Mouse (Mus musculus): ENCODE measurements at regions not wholly inside any gene's neighbourhood (a gene's known extent, or its start where the extent isn't known, plus 50 kb on each side); places are given as distances from the start of the nearest gene placed in this dataset.

GRCm38 (mm10) chr3:52572514-52573485 is 304.7 kb downstream of the Foxo1 start:
- Histone ChIP-seq H3K9ac (replicated peaks) (no peak overlapping the region), H3K27me3 (no peaks in the 10 kb centered on the region), H3K9me3 (no peaks in the 10 kb centered on the region), H3K27ac (replicated peaks) (no peak overlapping the region), H3K36me3 (no peaks in the 10 kb centered on the region), H3K4me1 (peaks cover 5% of the 10 kb centered on the region; the same call in 1 of the 2 replicates), H3K4me3 (no peak overlapping the region), H3K4me2 (replicated peaks) (no peak overlapping the region)
- no peak for ATAC-seq (ENCODE audit: low FRiP score, low read depth)
- WGBS: 79% methylated on average over 11 of the region's 11 CpGs

- Histone ChIP-seq H3K27ac (replicated peaks) (no peak overlapping the region), H3K4me3 (no peak overlapping the region), H3K9ac (replicated peaks) (no peak overlapping the region), H3K36me3 (no peaks in the 10 kb centered on the region), H3K4me2 (replicated peaks) (no peak overlapping the region), H3K27me3 (no peaks in the 10 kb centered on the region), H3K4me1 (peaks cover 5% of the 10 kb centered on the region; the same call in 1 of the 2 replicates), H3K9me3 (no peaks in the 10 kb centered on the region)
- 89% methylated on average over 9 of the region's 9 CpGs for WGBS
- ATAC-seq (ENCODE audit: low FRiP score, low read depth): no peak
These were observed 299.7 kb downstream of the Foxo1 start for GRCm38 (mm10) chr3:52567606-52568372.

GRCm38 (mm10) chr3:52563595-52563994 is 295.5 kb downstream of the Foxo1 start:
- peaks cover under 1% of the 10 kb centered on the region; the same call in 1 of the 2 replicates for H3K4me1 ChIP-seq
- WGBS: 73% methylated on average over 5 of the region's 5 CpGs
- no peak for ATAC-seq (ENCODE audit: low FRiP score, low read depth)
- no peaks in the 10 kb centered on the region for H3K27me3 ChIP-seq
- no peak overlapping the region for H3K9ac ChIP-seq (replicated peaks)
- H3K36me3 ChIP-seq: no peaks in the 10 kb centered on the region
- no peaks in the 10 kb centered on the region for H3K9me3 ChIP-seq
- H3K4me3 ChIP-seq: no peak overlapping the region
- no peak overlapping the region for H3K4me2 ChIP-seq (replicated peaks)
- H3K27ac ChIP-seq (replicated peaks): no peak overlapping the region

GRCm38 (mm10) chr3:52562816-52563215 is 294.7 kb downstream of the Foxo1 start:
- 40% methylated on average over 5 of the region's 5 CpGs for WGBS
- H3K4me2 ChIP-seq (replicated peaks): no peak overlapping the region
- H3K9me3 ChIP-seq: no peaks in the 10 kb centered on the region
- no peak for ATAC-seq (ENCODE audit: low FRiP score, low read depth)
- H3K27me3 ChIP-seq: no peaks in the 10 kb centered on the region
- no peaks in the 10 kb centered on the region for H3K4me1 ChIP-seq
- H3K27ac ChIP-seq (replicated peaks): no peak overlapping the region
- no peak overlapping the region for H3K4me3 ChIP-seq
- H3K9ac ChIP-seq (replicated peaks): no peak overlapping the region
- H3K36me3 ChIP-seq: no peaks in the 10 kb centered on the region

- Histone ChIP-seq H3K4me3 (no peak overlapping the region), H3K4me2 (replicated peaks) (no peak overlapping the region), H3K27ac (replicated peaks) (no peak overlapping the region), H3K9ac (replicated peaks) (no peak overlapping the region), H3K9me3 (no peaks in the 10 kb centered on the region), H3K4me1 (no peaks in the 10 kb centered on the region), H3K27me3 (no peaks in the 10 kb centered on the region), H3K36me3 (no peaks in the 10 kb centered on the region)
- WGBS: 60% methylated on average over 10 of the region's 10 CpGs
- ATAC-seq (ENCODE audit: low FRiP score, low read depth): no peak
These were observed 291.3 kb downstream of the Foxo1 start for GRCm38 (mm10) chr3:52559481-52559880.

- Histone ChIP-seq H3K4me2 (replicated peaks) (no peak overlapping the region), H3K4me1 (no peaks in the 10 kb centered on the region), H3K36me3 (no peaks in the 10 kb centered on the region), H3K27ac (replicated peaks) (no peak overlapping the region), H3K9ac (replicated peaks) (no peak overlapping the region), H3K27me3 (no peaks in the 10 kb centered on the region), H3K9me3 (no peaks in the 10 kb centered on the region), H3K4me3 (no peak overlapping the region)
- peak; percentile 30; the same call in 1 of the 2 replicates for ATAC-seq (ENCODE audit: low FRiP score, low read depth)
- WGBS: 75% methylated on average over 6 of the region's 6 CpGs
These were observed 290.6 kb downstream of the Foxo1 start for GRCm38 (mm10) chr3:52558765-52559164.

- H3K9me3 ChIP-seq: no peaks in the 10 kb centered on the region
- H3K9ac ChIP-seq (replicated peaks): no peak overlapping the region
- no peaks in the 10 kb centered on the region for H3K27me3 ChIP-seq
- no peaks in the 10 kb centered on the region for H3K4me1 ChIP-seq
- H3K4me2 ChIP-seq (replicated peaks): no peak overlapping the region
- WGBS: 88% methylated on average over 4 of the region's 4 CpGs
- H3K27ac ChIP-seq (replicated peaks): no peak overlapping the region
- H3K4me3 ChIP-seq: no peak overlapping the region
- H3K36me3 ChIP-seq: no peaks in the 10 kb centered on the region
- ATAC-seq (ENCODE audit: low FRiP score, low read depth): no peak
These were observed 289.2 kb downstream of the Foxo1 start for GRCm38 (mm10) chr3:52557296-52557695.

GRCm38 (mm10) chr3:52555038-52555437 is 286.9 kb downstream of the Foxo1 start:
- no peak overlapping the region for H3K4me2 ChIP-seq (replicated peaks)
- H3K9me3 ChIP-seq: no peaks in the 10 kb centered on the region
- no peaks in the 10 kb centered on the region for H3K36me3 ChIP-seq
- no peak overlapping the region for H3K4me3 ChIP-seq
- WGBS: 84% methylated on average over 6 of the region's 6 CpGs
- no peaks in the 10 kb centered on the region for H3K27me3 ChIP-seq
- no peak for ATAC-seq (ENCODE audit: low FRiP score, low read depth)
- no peak overlapping the region for H3K27ac ChIP-seq (replicated peaks)
- no peak overlapping the region for H3K9ac ChIP-seq (replicated peaks)
- no peaks in the 10 kb centered on the region for H3K4me1 ChIP-seq

GRCm38 (mm10) chr3:52554490-52554889 is 286.4 kb downstream of the Foxo1 start:
- no peak for ATAC-seq (ENCODE audit: low FRiP score, low read depth)
- WGBS: 84% methylated on average over 1 of the region's 1 CpGs
- Histone ChIP-seq H3K4me3 (no peak overlapping the region), H3K36me3 (no peaks in the 10 kb centered on the region), H3K27ac (replicated peaks) (no peak overlapping the region), H3K9me3 (no peaks in the 10 kb centered on the region), H3K4me2 (replicated peaks) (no peak overlapping the region), H3K4me1 (no peaks in the 10 kb centered on the region), H3K9ac (replicated peaks) (no peak overlapping the region), H3K27me3 (no peaks in the 10 kb centered on the region)

GRCm38 (mm10) chr3:52548201-52548893 is 280.2 kb downstream of the Foxo1 start:
- H3K27me3 ChIP-seq: no peaks in the 10 kb centered on the region
- no peak overlapping the region for H3K4me2 ChIP-seq (replicated peaks)
- no peaks in the 10 kb centered on the region for H3K36me3 ChIP-seq
- H3K27ac ChIP-seq (replicated peaks): no peak overlapping the region
- H3K9ac ChIP-seq (replicated peaks): no peak overlapping the region
- no peaks in the 10 kb centered on the region for H3K4me1 ChIP-seq
- no peak for ATAC-seq (ENCODE audit: low FRiP score, low read depth)
- H3K4me3 ChIP-seq: no peak overlapping the region
- H3K9me3 ChIP-seq: no peaks in the 10 kb centered on the region
- WGBS: 92% methylated on average over 6 of the region's 6 CpGs

- no peak overlapping the region for H3K27ac ChIP-seq (replicated peaks)
- no peak overlapping the region for H3K4me3 ChIP-seq
- no peaks in the 10 kb centered on the region for H3K27me3 ChIP-seq
- no peak overlapping the region for H3K4me2 ChIP-seq (replicated peaks)
- 0 out of 2 replicates have a peak, but pooled peaks cover 2% of the 10 kb centered on the region for H3K4me1 ChIP-seq
- no peaks in the 10 kb centered on the region for H3K9me3 ChIP-seq
- no peak for ATAC-seq (ENCODE audit: low FRiP score, low read depth)
- H3K9ac ChIP-seq (replicated peaks): no peak overlapping the region
- no peaks in the 10 kb centered on the region for H3K36me3 ChIP-seq
- 92% methylated on average over 5 of the region's 5 CpGs for WGBS
These were observed 277.9 kb downstream of the Foxo1 start for GRCm38 (mm10) chr3:52546035-52546434.
